Mouse (Mus musculus) lung, postnatal 0 days (tissue): ENCODE measurements at regions not wholly inside any gene's neighbourhood (a gene's known extent, or its start where the extent isn't known, plus 50 kb on each side); places are given as distances from the start of the nearest gene placed in this dataset.

ENCODE experiments used
- ATAC-seq: fragments of 200-750 bp; cut with Nextera tagmentation; 2 replicates; pipeline ENCODE4 v1.8.0; 2017; ENCODE audit warnings: moderate library complexity
- DNase-seq: peaks from one replicate; pipeline ENCODE4 v3.0.0-alpha.2; 2016; ENCODE audit warnings: low spot score
- H3K27ac ChIP-seq: fragments of 300-500 bp; sonication (generic); 2 replicates; pipeline ENCODE4 v1.5.1; 2014; ENCODE audit warnings: antibody characterized with exemption, mild to moderate bottlenecking, low read length, mixed read lengths
- H3K27me3 ChIP-seq: fragments of 300-500 bp; sonication (generic); replicated peaks from 2 replicates; pipeline ENCODE4 v1.6.1; 2014; ENCODE audit warnings: low read length, mixed read lengths; ENCODE audit not compliant: insufficient read depth
- H3K36me3 ChIP-seq: fragments of 300-500 bp; sonication (generic); 2 replicates; pipeline ENCODE4 v1.6.1; 2014; ENCODE audit warnings: low read length, mixed read lengths; ENCODE audit not compliant: insufficient read depth
- H3K4me1 ChIP-seq: fragments of 300-500 bp; sonication (generic); 2 replicates; pipeline ENCODE4 v1.6.1; 2014; ENCODE audit warnings: antibody characterized with exemption, low read depth, low read length, mixed read lengths; ENCODE audit not compliant: insufficient read depth
- H3K4me2 ChIP-seq: fragments of 300-500 bp; sonication (generic); replicated peaks from 2 replicates; pipeline ENCODE4 v1.6.1; 2014; ENCODE audit warnings: low read depth, mild to moderate bottlenecking, low read length, moderate library complexity, mixed read lengths
- H3K4me3 ChIP-seq: fragments of 300-500 bp; sonication (generic); 2 replicates; pipeline ENCODE4 v1.5.1; 2014; ENCODE audit warnings: low read depth, low read length
- H3K9ac ChIP-seq: fragments of 300-500 bp; sonication (generic); replicated peaks from 2 replicates; pipeline ENCODE4 v1.6.1; 2014; ENCODE audit warnings: low read depth, mild to moderate bottlenecking
- H3K9me3 ChIP-seq: fragments of 300-500 bp; sonication (generic); 2 replicates; pipeline ENCODE4 v1.6.1; 2016; ENCODE audit warnings: low read length, mixed read lengths
- CTCF ChIP-seq: IDR thresholded peaks from 2 replicates; pipeline ENCODE4 v1.5.1; 2016; ENCODE audit warnings: antibody characterized with exemption, mild to moderate bottlenecking
- EP300 ChIP-seq: IDR thresholded peaks from 2 replicates; pipeline ENCODE4 v1.6.1; 2016; ENCODE audit warnings: antibody characterized with exemption, mild to moderate bottlenecking, control low read depth
- WGBS: fragments of 180-500 bp; shearing (Covaris S2); extraction: QIAGEN DNeasy Blood & Tissue Kit; methylation state at CpG from one replicate; pipeline ENCODE4 v1.1.7; 2014; 5-methylcytosine and 5-hydroxymethylcytosine counted together

GRCm38 (mm10) chr8:86428998-86429651 is 151.4 kb downstream of the Abcc12 start:
- Histone ChIP-seq H3K36me3 (no peaks in the 10 kb centered on the region), H3K9me3 (no peaks in the 10 kb centered on the region), H3K27ac (no peak overlapping the region), H3K4me3 (no peak overlapping the region), H3K4me2 (no peak overlapping the region), H3K9ac (no peak overlapping the region), H3K27me3 (no peaks in the 10 kb centered on the region), H3K4me1 (no peaks in the 10 kb centered on the region)
- no peak for TF ChIP-seq CTCF
- no peak for TF ChIP-seq EP300
- 96% methylated on average over 2 of the region's 2 CpGs for WGBS
- DNase-seq (no peak), ATAC-seq (no peak)

DNA sequence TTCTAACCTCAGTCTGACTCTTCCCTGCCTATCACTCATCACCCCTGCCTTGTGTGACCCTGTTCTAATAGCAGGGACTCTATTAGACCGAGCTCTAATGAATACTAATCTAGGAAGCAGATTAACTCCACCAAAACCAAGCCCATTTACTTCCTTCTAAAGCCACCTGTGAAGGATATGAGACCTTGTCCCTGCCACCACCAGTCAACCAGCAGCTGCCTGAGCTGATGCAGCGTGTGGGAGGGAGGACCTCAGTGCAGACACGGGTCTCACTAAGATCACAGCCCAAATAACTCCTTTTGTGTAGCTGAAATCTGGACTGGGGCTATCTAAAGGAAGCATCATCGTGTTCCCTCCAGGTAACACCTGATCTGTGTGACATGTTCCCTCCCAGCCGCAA is 152.4 kb downstream of the Abcc12 start:
- DNase-seq, result no peak
- Histone ChIP-seq H3K9ac (no peak overlapping the region), H3K9me3 (no peaks in the 10 kb centered on the region), H3K4me3 (no peak overlapping the region), H3K27me3 (no peaks in the 10 kb centered on the region), H3K27ac (no peak overlapping the region), H3K4me1 (no peaks in the 10 kb centered on the region), H3K36me3 (no peaks in the 10 kb centered on the region), H3K4me2 (no peak overlapping the region)
- TF ChIP-seq EP300 (no peak), CTCF (no peak)
- ATAC-seq, result no peak
- WGBS, result 41% methylated on average over 5 of the region's 5 CpGs

DNA sequence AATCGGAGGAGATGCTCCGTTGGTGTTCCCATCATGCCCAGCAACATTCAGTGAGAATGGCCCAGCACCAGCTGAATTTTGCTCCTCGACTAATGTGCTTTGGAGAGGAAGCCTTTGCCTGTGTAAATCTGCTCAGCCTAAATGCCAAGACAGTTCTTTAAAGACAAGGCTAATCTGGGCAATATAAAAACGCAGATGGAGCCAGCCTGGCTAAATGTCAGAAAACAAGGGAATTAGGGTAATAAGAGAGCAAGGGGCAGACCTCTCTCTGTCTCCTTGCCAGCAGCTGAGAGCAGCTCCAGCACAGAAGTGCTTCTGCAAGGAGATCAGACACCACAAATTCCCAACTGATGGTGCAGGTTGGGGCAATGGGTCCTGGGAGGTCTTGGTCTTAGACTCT is 154.4 kb downstream of the Abcc12 start:
- H3K36me3 ChIP-seq, result no peaks in the 10 kb centered on the region
- DNase-seq (no peak), ATAC-seq (no peak)
- no peaks in the 10 kb centered on the region for H3K4me1 ChIP-seq
- H3K4me3 ChIP-seq, result no peak overlapping the region
- no peak overlapping the region for H3K27ac ChIP-seq
- WGBS, result 70% methylated on average over 4 of the region's 4 CpGs
- no peak overlapping the region for H3K9ac ChIP-seq
- TF ChIP-seq EP300, result no peak
- H3K9me3 ChIP-seq, result no peaks in the 10 kb centered on the region
- H3K27me3 ChIP-seq, result no peaks in the 10 kb centered on the region
- no peak overlapping the region for H3K4me2 ChIP-seq

- ATAC-seq (no peak), DNase-seq (no peak)
- Histone ChIP-seq H3K4me1 (no peaks in the 10 kb centered on the region), H3K27me3 (no peaks in the 10 kb centered on the region), H3K36me3 (no peaks in the 10 kb centered on the region), H3K4me2 (no peak overlapping the region), H3K27ac (no peak overlapping the region), H3K9ac (no peak overlapping the region), H3K4me3 (no peak overlapping the region), H3K9me3 (no peaks in the 10 kb centered on the region)
- 74% methylated on average over 3 of the region's 3 CpGs for WGBS
- TF ChIP-seq EP300 (no peak), CTCF (no peak)
These were observed 155.1 kb downstream of the Abcc12 start for GRCm38 (mm10) chr8:86425382-86425781.

DNA sequence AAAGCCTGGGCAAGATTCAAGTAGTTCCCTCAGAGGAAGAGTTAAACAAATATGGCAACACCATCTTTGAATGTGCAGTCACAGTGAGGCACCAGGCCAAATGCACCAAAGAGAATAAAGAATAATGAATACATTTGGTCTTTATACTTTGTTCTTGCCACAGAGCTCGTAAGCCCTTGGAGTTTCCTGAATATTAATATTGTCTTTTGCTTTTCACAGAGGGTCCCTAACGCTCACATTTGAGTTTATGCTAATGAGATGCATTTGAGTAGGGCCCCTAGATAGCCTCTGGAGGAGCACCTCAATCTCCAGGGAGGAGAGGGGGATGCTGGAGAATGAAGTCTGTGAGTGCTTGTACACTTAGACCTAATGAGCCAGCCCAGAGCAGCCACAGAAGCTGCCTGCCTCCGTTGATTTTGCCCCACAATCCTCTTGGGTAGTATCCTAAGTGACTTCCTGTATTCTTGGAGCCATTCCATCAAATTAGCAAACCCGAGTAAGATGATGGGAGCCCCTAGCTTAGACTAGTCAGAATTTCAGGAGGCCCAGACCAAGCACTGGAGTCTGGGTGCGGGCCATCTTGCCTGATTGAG is 161.3 kb downstream of the Abcc12 start:
- Histone ChIP-seq H3K36me3 (no peaks in the 10 kb centered on the region), H3K9ac (no peak overlapping the region), H3K4me2 (no peak overlapping the region), H3K27me3 (no peaks in the 10 kb centered on the region), H3K9me3 (no peaks in the 10 kb centered on the region), H3K4me3 (no peak overlapping the region), H3K27ac (no peak overlapping the region), H3K4me1 (no peaks in the 10 kb centered on the region)
- DNase-seq, result no peak
- 75% methylated on average over 5 of the region's 5 CpGs for WGBS
- TF ChIP-seq CTCF (no peak), EP300 (no peak)
- ATAC-seq, result no peak

DNA sequence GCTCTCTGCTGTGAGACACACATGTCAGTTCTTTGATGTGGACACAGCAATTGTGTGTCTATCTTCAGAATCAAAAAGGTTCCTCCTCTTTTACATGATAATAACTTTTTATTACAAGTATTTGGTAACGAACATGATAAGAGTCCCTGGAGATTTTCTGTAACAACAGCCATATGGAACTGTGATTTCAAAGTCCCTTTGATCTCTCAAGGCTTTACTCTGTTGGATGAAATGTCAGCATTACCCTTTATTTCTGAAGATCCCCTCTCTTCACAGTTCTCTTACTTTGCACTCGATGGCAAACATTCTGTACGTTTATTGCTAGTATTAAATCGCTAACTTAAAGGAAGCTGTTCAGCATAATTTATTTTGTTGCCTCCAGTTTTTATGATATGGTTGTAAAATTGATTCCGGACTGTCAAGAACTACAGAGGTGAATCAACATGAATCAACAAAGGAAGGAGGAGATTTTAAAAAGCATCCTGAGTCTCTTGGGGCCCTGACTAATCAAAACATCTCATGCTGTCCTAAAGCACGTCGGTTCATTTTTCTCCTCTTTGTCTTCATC is 162.0 kb downstream of the Abcc12 start:
- ATAC-seq, result no peak
- Histone ChIP-seq H3K27ac (no peak overlapping the region), H3K9me3 (no peaks in the 10 kb centered on the region), H3K9ac (no peak overlapping the region), H3K4me3 (no peak overlapping the region), H3K4me1 (no peaks in the 10 kb centered on the region), H3K4me2 (no peak overlapping the region), H3K36me3 (no peaks in the 10 kb centered on the region), H3K27me3 (no peaks in the 10 kb centered on the region)
- WGBS, result 63% methylated on average over 7 of the region's 7 CpGs
- TF ChIP-seq EP300, result no peak
- no peak for TF ChIP-seq CTCF
- no peak for DNase-seq
